Comparison of ENCODE assay signal across 20 mouse cellular contexts in the genomic region with DNA sequence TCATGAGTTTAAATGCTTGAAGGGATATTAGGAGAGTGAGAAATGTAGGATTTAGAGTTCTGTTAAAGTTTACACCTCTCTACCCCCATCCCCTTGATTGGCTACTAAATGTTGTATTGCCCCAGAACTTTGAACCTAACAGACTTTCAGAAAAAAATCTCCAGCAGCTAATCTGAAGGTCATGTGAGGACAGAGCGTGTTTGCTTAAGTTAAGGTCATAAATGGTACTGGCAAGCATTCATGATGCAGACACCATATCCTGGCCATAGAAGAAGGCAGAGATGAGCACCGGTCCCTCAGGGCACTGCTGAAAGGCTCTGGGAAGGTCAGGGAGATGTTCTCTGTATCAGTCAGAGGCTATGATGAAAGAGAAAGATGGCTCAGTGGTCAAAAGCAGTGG. TPM values are rescaled to one million over a fixed set of nuclear protein-coding genes. Genes with fewer than 3 reads are reported as not detected.
"Had no signal": no experiment of that assay in that cellular context is flagged by ENCODE, and none has a peak within 500 bp of the region (broad histone marks: within the 10 kb centered on the region; RNA-seq: fewer than 3 reads in every experiment).

No protein-coding gene starts in this region.

- H3K4me2 ChIP-seq: lung, embryonic 14.5 days; midbrain, embryonic 12.5 days; neural tube, embryonic 13.5 days; neural tube, embryonic 15.5 days had no signal

- DNase-seq: lung, embryonic 14.5 days; lung, postnatal 10 days; lung, postnatal 4 days; midbrain, embryonic 14.5 days; retina, postnatal 1 day; right cerebral cortex, adult 18-20 months; right cerebral cortex, postnatal 25 days; right cerebral cortex, postnatal 4 days; spleen, adult 18-20 months; thymus, adult 18-20 months; thymus, postnatal 14 days; thymus, postnatal 36 days had no signal

- ATAC-seq: midbrain, embryonic 16.5 days had no signal

- H3K27ac ChIP-seq: midbrain, embryonic 10.5 days; midbrain, embryonic 12.5 days; neural tube, embryonic 13.5 days; neural tube, embryonic 15.5 days had no signal

- H3K4me3 ChIP-seq: midbrain, embryonic 10.5 days; midbrain, embryonic 12.5 days; myocyte; neural tube, embryonic 13.5 days; neural tube, embryonic 15.5 days had no signal

- H3K9ac ChIP-seq: lung, embryonic 14.5 days; midbrain, embryonic 12.5 days; neural tube, embryonic 13.5 days; neural tube, embryonic 15.5 days had no signal

- H3K27me3 ChIP-seq: neural tube, embryonic 15.5 days had no signal

- H3K9me3 ChIP-seq: midbrain, embryonic 10.5 days; midbrain, embryonic 12.5 days; neural tube, embryonic 13.5 days; neural tube, embryonic 15.5 days had no signal

RNA-seq across cellular contexts. Expression of a gene that starts 6.3 kb away (rescaled TPM):
- total RNA-seq: megakaryocyte, adult 5-6 weeks; megakaryocyte-erythroid progenitor cell, adult 5-6 weeks had no signal

RNA-seq across cellular contexts. Expression of a gene that starts 18.8 kb away (rescaled TPM):
- total RNA-seq: megakaryocyte, adult 5-6 weeks had no signal
